Mouse (Mus musculus) C2C12 (cell line): ENCODE measurements around the gene Ccdc6.
A peak's percentile ranks its signal among the peaks of the same experiment; 100 is the strongest.

Source experiments
- CEBPB ChIP-seq: IDR thresholded peaks from one replicate; pipeline ENCODE4 v1.6.1; 2011; ENCODE audit warnings: low read depth, mild to moderate bottlenecking, control low read depth, moderate library complexity
- CTCF ChIP-seq: IDR thresholded peaks from one replicate; pipeline ENCODE4 v1.5.1; 2011; ENCODE audit not compliant: control insufficient read depth, insufficient read depth, insufficient read length
- FOSL1 ChIP-seq: IDR thresholded peaks from one replicate; pipeline ENCODE4 v1.8.0; 2011; ENCODE audit warnings: mild to moderate bottlenecking, low read length; ENCODE audit not compliant: poor library complexity, insufficient read depth, severe bottlenecking
- USF1 ChIP-seq: IDR thresholded peaks from one replicate; pipeline ENCODE4 v1.6.1; 2011; ENCODE audit warnings: low read depth, mild to moderate bottlenecking, control low read depth, moderate library complexity

- TF ChIP-seq CTCF (peak; percentile 55), FOSL1 (no peak), USF1 (no peak), CEBPB (no peak)
Measured at GRCm38 (mm10) chr10:70173314-70173713, 76.4 kb downstream of the Ccdc6 start.
